Mouse (Mus musculus) kidney, embryonic 15.5 days (tissue): Measurements from ENCODE around the gene Mybpc2. TPM values are rescaled to one million over a fixed set of nuclear protein-coding genes. Genes with fewer than 3 reads are reported as not detected.
A peak's percentile ranks its signal among the peaks of the same experiment; 100 is the strongest.

Source experiments
- ATAC-seq: fragments of 200-750 bp; cut with Nextera tagmentation; replicated peaks from 2 replicates; pipeline ENCODE4 v1.8.0; 2017; ENCODE audit warnings: moderate TSS enrichment; ENCODE audit not compliant: low FRiP score
- H3K27ac ChIP-seq: fragments of 300-500 bp; sonication (generic); 2 replicates; pipeline ENCODE4 v1.5.1; 2015; ENCODE audit warnings: mild to moderate bottlenecking, inconsistent platforms
- H3K27me3 ChIP-seq: fragments of 300-500 bp; sonication (generic); 2 replicates; pipeline ENCODE4 v1.6.1; 2015; ENCODE audit warnings: inconsistent platforms
- H3K36me3 ChIP-seq: fragments of 300-500 bp; sonication (generic); 2 replicates; pipeline ENCODE4 v1.6.1; 2015; ENCODE audit warnings: inconsistent platforms
- H3K4me1 ChIP-seq: fragments of 300-500 bp; sonication (generic); 2 replicates; pipeline ENCODE4 v1.6.1; 2015; ENCODE audit warnings: inconsistent platforms
- H3K4me2 ChIP-seq: fragments of 300-500 bp; sonication (generic); 2 replicates; pipeline ENCODE4 v1.6.1; 2015; ENCODE audit warnings: moderate library complexity, mild to moderate bottlenecking, inconsistent platforms
- H3K4me3 ChIP-seq: fragments of 300-500 bp; sonication (generic); replicated peaks from 2 replicates; pipeline ENCODE4 v1.5.1; 2015; ENCODE audit warnings: mild to moderate bottlenecking, inconsistent platforms
- H3K9ac ChIP-seq: fragments of 300-500 bp; sonication (generic); 2 replicates; pipeline ENCODE4 v1.6.1; 2015; ENCODE audit warnings: mild to moderate bottlenecking, inconsistent platforms
- H3K9me3 ChIP-seq: fragments of 300-500 bp; sonication (generic); replicated peaks from 2 replicates; pipeline ENCODE4 v1.6.1; 2016; ENCODE audit warnings: inconsistent platforms
- WGBS: fragments of 180-500 bp; shearing (Covaris S2); methylation state at CpG from one replicate; pipeline ENCODE4 v1.1.7; 2015; ENCODE audit warnings: mixed read lengths; 5-methylcytosine and 5-hydroxymethylcytosine counted together
- polyA plus RNA-seq: library from polyadenylated mRNA; unstranded; fragments of >200 nt; fragmentation: Nextera tagmentation; extraction: Ambion mirVana; gene quantifications from 2 replicates; pipeline ENCODE4 v1.2.1, GENCODE M21; 2015

The Mybpc2 gene
- polyA plus RNA-seq, 1 experiment from 2014 or later, result 0.16 TPM

DNA sequence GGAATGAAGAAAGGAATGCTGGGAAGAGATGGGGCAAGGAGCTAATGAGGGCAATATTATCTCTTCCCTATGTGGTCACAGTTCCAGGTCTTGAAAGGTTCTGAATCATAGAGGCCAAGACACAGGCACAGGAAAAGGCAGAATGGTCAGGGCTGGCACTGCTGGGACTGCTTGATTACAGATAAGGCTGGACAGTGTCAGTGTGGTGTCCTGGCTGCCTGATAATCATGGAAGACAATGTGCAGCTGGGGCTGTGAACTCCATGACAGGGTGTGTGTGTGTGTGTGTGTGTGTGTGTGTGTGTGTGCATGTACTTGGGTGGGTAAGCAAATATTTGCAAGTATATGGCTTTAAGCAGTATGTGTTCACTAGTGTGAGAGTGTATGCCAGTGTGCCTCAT is 17.0 kb downstream of the Mybpc2 start:
- Histone ChIP-seq H3K9ac (no peak overlapping the region), H3K9me3 (no peaks in the 10 kb centered on the region), H3K4me3 (no peak overlapping the region), H3K27me3 (peaks cover 22% of the 10 kb centered on the region), H3K36me3 (no peaks in the 10 kb centered on the region), H3K27ac (no peak overlapping the region), H3K4me2 (no peak overlapping the region), H3K4me1 (no peaks in the 10 kb centered on the region)
- no peak for ATAC-seq

DNA sequence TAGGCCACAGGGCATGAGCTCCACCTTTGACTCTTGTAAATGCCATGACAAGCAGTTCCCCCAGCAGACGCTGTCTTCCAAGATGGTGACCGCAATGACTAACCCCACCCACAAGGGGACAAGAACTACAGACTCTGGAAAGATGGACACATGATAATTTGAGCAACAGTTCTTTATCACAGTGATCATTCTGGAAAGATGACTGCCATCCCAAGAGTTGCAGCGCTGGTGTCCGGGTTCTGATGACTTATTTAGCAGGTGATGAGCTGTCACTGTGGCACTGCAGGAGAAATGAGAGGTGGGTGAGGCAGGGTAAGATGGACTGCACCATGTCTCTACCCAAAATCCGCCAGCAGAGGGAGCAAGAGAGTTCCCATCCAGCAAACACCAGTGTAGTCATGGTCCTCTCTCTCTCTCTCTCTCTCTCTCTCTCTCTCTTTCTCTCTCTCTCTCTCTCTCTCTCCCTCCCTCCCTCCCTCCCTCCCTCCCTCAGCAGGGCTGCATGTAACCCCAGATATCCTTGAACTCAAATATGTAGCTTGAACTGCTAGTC is 22.8 kb downstream of the Mybpc2 start:
- Histone ChIP-seq H3K27ac (no peak overlapping the region), H3K4me3 (no peak overlapping the region), H3K9ac (no peak overlapping the region), H3K4me1 (peaks cover 8% of the 10 kb centered on the region; the same call in 1 of the 2 replicates), H3K9me3 (no peaks in the 10 kb centered on the region), H3K4me2 (no peak overlapping the region), H3K36me3 (no peaks in the 10 kb centered on the region), H3K27me3 (peaks cover 5% of the 10 kb centered on the region; the same call in 1 of the 2 replicates)
- 36% methylated on average over 5 of the region's 5 CpGs for WGBS
- no peak for ATAC-seq

DNA sequence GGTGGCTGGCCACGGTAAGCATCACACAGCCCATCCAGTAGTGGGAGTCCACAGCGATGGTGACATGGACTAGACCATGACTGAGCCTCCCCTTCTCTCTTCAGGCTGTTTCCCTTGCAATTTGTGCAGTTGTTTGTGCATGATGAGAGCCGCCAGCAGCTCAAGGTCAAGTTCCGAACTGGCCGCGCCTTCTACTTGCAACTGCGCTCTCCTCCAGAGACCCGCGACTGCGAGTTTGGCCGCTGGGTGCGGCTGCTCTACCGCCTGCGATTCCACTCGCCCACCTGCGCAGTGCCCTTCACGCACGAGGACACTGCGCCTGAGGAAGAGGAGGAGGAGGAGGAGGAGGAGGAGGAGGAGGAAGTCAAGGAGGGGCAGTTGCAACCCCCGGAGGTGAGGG is 24.4 kb downstream of the Mybpc2 start:
- no peak overlapping the region for H3K4me3 ChIP-seq
- WGBS, result 57% methylated on average over 20 of the region's 20 CpGs
- no peak for ATAC-seq

DNA sequence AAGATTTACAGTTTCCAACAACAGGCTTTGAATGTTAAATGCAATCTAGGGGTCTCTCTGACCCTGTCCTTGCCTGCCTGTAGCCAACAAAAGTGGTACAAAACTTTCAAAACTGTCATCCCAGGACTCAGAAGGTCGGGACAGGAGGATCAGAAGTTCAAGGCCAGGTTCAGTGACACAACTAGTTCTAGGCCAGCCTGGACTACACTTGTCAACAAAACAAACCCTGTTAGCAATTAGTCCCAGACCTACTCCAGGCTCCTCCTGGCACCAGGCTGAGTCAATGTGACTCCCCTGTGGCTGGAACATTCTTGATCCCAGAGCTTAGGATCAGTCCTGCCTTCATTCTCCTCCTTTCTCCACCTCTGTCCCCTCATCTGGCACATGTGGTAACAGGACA is 25.5 kb downstream of the Mybpc2 start:
- Histone ChIP-seq H3K4me1 (peaks cover 22% of the 10 kb centered on the region), H3K9me3 (no peaks in the 10 kb centered on the region), H3K27ac (no peak overlapping the region), H3K36me3 (peaks cover 8% of the 10 kb centered on the region), H3K9ac (no peak overlapping the region), H3K4me2 (no peak overlapping the region), H3K27me3 (peaks cover 5% of the 10 kb centered on the region; the same call in 1 of the 2 replicates), H3K4me3 (no peak overlapping the region)
- no peak for ATAC-seq
- 76% methylated on average over 1 of the region's 1 CpGs for WGBS

More for the DNA sequence above, 24.4 kb downstream of the Mybpc2 start:
- peaks cover 5% of the 10 kb centered on the region; the same call in 1 of the 2 replicates for H3K27me3 ChIP-seq
- H3K9me3 ChIP-seq, result no peaks in the 10 kb centered on the region
- H3K27ac ChIP-seq, result no peak overlapping the region
- peaks cover 17% of the 10 kb centered on the region for H3K4me1 ChIP-seq
- no peaks in the 10 kb centered on the region for H3K36me3 ChIP-seq
- H3K9ac ChIP-seq, result no peak overlapping the region
- H3K4me2 ChIP-seq, result no peak overlapping the region

DNA sequence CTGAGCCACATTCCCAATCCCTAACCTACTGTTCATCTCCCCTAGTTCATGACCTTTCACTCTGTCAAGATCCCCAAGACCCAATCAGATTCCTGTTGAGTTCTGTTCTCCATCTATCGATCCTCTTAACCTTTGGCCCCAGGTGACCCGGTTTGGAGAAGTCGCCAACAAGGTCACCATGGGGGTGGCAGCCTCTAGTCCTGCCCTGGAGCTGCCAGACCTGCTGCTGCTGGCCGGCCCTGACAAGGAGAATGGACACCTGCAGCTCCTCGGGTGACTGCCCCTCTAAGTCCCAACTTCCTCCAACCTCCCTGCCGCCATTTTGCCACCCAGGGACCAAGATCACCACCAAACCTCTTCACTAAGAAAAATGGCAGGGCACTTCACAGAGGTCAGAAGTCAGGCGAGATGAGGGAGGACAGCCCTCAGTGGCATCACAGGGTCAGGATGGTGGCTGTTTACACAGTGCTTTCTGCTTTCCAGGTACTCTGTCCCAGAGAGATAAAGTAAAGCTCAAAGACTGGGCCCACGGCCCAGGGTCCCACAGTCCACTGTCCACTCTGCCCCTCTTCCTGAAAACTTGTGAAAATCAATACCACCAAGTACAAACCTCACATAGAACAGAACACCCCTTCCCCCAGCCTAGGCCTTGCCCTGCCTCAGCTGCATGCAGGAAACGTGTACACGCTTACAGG is 26.9 kb downstream of the Mybpc2 start:
- H3K4me3 ChIP-seq, result peak overlapping the region; percentile 81

DNA sequence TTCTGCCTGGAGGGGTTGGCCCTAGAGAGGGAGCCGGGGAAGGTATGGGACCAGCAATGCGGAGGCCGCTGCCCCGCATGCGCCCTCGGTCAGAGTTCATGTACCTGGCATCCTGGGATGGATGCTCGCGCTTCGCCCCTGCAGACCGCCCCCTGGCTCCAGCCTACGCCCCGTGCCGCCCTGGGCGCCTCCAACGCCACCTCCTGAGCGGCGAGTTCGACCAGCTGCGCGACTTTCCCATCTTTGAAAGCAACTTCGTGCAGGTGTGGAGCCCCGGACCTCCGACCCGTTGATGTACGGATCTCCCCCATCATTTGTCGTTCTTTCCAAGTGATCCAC is 27.7 kb downstream of the Mybpc2 start:
- Histone ChIP-seq H3K36me3 (peaks cover 25% of the 10 kb centered on the region), H3K4me1 (peaks cover 22% of the 10 kb centered on the region), H3K4me2 (peak overlapping the region; percentile 95), H3K27me3 (peaks cover 5% of the 10 kb centered on the region; the same call in 1 of the 2 replicates), H3K4me3 (peak overlapping the region; percentile 81), H3K9me3 (no peaks in the 10 kb centered on the region), H3K9ac (peak overlapping the region; percentile 86), H3K27ac (peak overlapping the region; percentile 98)
- 2% methylated on average over 20 of the region's 26 CpGs for WGBS
- no peak; the same call in 1 of the 2 replicates for ATAC-seq

More for the DNA sequence above, 26.9 kb downstream of the Mybpc2 start:
- no peak for ATAC-seq
- 85% methylated on average over 10 of the region's 10 CpGs for WGBS
- Histone ChIP-seq H3K27ac (no peak overlapping the region), H3K36me3 (peaks cover 17% of the 10 kb centered on the region), H3K9ac (no peak overlapping the region), H3K4me1 (peaks cover 22% of the 10 kb centered on the region), H3K4me2 (peak overlapping the region; percentile 95), H3K9me3 (no peaks in the 10 kb centered on the region), H3K27me3 (peaks cover 5% of the 10 kb centered on the region; the same call in 1 of the 2 replicates)

DNA sequence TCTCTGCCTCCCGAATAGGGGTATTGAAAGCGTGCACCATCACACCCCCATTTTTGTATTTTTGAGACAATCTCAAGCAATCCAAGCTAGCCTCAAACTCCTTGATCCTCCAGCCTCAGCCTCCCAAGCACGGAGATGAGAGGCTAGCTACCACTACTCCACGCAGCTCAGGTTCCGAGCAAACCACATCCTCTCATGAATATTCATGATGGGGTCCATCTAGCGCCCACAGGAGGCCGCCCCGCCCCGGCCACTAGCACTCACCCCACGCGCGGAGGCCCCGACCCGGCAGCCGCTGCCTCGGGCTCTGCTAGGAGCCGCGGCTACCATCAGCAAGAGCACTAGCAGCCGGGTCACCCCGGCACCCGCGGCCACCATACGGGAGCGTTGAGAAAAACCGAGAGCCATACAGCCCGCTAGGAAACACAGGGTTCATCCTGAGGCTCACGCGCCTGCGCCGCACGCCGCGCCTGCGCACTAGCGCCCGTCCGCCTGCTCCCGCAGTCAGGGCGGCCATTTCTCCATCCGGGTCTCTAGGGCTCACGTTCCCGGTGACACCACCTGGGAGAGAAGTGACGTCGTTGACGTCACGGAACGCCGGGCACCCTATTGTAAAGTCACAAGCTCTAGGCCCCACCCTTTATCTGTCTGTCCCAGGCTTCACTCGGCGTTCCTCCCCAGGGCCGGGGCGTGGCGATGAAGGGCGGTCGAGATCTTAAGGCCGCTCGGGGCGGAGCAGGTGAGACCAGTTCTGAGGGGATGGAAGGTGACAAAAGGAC is 28.3 kb downstream of the Mybpc2 start, which contains the start of the genes Emc10 and Fam71e1:
TSS of gene Emc10 (minus strand) at position 538 of the 779 bp plus-strand sequence.
TSS of gene Fam71e1 (plus strand) at position 590 of the 779 bp plus-strand sequence.
- Histone ChIP-seq H3K4me3 (peak within 1 kb of the TSS; percentile 81), H3K4me2 (peak within 1 kb of the TSS; percentile 95), H3K27ac (peak within 1 kb of the TSS; percentile 98), H3K36me3 (peaks cover 30% of the 10 kb centered on the region), H3K27me3 (peaks cover 5% of the 10 kb centered on the region; the same call in 1 of the 2 replicates), H3K4me1 (peaks cover 22% of the 10 kb centered on the region), H3K9me3 (no peaks in the 10 kb centered on the region), H3K9ac (peak within 1 kb of the TSS; percentile 86)
- peak; percentile 97 for ATAC-seq
- WGBS, result 1% methylated on average over 58 of the region's 58 CpGs

DNA sequence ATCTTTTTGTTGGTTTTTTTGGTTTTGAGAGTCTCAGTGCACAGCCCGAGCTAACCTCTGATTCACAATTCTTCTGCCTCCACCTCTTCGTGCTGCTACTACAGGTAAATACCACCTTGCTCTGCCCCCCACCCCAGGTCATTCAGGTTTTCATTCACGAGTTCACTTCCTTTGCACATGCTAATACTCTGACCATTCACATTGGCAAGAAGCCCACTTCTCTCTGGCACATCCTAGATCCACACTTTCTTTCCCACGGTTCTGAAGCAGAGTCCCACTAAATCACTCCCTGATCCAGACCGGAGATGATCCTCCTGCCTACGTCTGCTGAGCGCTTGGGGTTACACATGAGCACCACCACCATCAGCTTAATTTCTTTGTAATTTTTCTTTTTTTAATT is 29.4 kb downstream of the Mybpc2 start:
- Histone ChIP-seq H3K36me3 (peaks cover 41% of the 10 kb centered on the region), H3K27ac (no peak overlapping the region), H3K4me3 (peak overlapping the region; percentile 81; the same call in 1 of the 2 replicates), H3K4me2 (peak overlapping the region; percentile 95), H3K27me3 (no peaks in the 10 kb centered on the region; the same call in 1 of the 2 replicates), H3K4me1 (peaks cover 22% of the 10 kb centered on the region), H3K9ac (peak overlapping the region; percentile 86; the same call in 1 of the 2 replicates), H3K9me3 (no peaks in the 10 kb centered on the region)
- WGBS, result 80% methylated on average over 7 of the region's 7 CpGs
- ATAC-seq, result no peak

DNA sequence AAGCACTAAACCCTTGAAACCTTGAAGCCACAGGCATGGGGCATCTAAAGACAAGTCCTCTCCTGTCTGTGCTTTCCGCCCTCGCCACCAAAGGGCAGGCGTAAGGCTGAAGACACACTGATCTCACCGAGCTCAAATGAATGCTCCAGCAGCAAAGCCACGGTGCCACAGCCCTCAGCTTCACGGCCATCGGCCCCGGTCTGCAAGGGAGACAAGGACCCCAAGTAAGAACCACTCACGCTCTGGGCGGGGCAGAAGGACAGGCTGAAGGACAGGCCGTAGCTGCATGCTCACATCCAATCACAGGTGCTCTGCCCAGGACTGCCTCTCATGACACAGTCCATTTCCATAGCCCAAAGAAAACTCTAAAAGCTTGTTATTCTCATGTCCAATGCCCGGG is 29.8 kb downstream of the Mybpc2 start:
- peaks cover 45% of the 10 kb centered on the region for H3K36me3 ChIP-seq
- H3K27ac ChIP-seq, result no peak overlapping the region
- H3K27me3 ChIP-seq, result no peaks in the 10 kb centered on the region
- H3K9ac ChIP-seq, result no peak overlapping the region
- no peak for ATAC-seq
- H3K4me1 ChIP-seq, result peaks cover 22% of the 10 kb centered on the region
- WGBS, result 93% methylated on average over 12 of the region's 12 CpGs
- peak overlapping the region; percentile 95; the same call in 1 of the 2 replicates for H3K4me2 ChIP-seq
- no peaks in the 10 kb centered on the region for H3K9me3 ChIP-seq
- no peak overlapping the region for H3K4me3 ChIP-seq

DNA sequence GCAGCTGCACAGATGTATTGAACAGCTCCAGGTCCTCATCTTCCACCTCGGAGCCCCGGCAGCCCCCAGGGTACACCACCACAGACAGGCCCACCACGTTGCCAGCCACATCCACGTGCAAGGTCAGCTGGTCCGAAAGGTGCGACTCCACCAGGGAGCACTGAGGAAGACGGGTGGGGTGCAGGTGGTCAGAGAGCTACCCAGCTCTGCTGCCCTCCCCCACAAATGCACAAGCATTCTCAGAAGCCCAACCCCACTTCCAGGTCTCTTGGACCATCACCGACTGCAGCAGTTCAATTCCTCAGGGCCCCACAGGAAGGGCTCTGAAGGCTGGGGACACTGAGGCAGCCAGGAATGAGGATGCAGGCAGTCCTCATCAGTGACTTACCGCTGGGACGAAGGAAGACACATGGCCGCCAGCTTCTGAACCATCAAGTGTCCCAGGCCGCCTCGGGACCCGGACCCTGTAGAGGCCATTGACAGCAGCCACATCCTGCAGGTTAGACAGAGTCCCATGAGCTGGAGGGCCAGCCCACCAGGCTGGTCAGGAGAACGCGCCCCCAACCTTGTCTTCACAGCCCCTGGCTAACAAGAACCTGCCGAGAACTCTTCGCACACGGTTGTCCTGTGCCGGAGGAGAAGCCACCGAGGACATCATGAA is 32.2 kb downstream of the Mybpc2 start:
- Histone ChIP-seq H3K27me3 (no peaks in the 10 kb centered on the region), H3K4me2 (no peak overlapping the region), H3K9ac (no peak overlapping the region), H3K27ac (no peak overlapping the region), H3K36me3 (peaks cover 55% of the 10 kb centered on the region), H3K4me3 (no peak overlapping the region), H3K4me1 (peaks cover 20% of the 10 kb centered on the region), H3K9me3 (no peaks in the 10 kb centered on the region)
- WGBS, result 92% methylated on average over 21 of the region's 21 CpGs
- ATAC-seq, result no peak

DNA sequence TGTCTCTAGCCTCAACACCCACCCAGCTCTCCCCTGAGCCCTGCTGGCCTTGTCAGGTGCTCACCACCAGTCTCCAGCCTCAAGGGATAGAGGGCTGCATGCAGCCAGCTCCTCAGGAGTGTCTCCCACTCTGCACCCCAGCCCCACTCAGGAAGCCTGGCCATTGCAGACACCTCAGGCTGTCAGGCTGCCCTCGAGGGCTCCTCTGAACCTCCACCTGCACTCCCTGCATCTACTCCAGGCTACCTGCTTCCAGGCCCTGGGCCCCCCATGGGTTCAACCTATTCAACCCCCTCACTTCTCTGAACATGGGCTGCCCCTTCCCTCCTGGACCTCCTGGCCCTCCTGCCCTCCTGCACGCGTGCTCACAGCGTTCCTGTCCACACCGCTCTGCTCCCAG is 33.1 kb downstream of the Mybpc2 start:
- Histone ChIP-seq H3K9me3 (no peaks in the 10 kb centered on the region), H3K36me3 (peaks cover 55% of the 10 kb centered on the region), H3K27ac (no peak overlapping the region), H3K4me1 (peaks cover 14% of the 10 kb centered on the region), H3K27me3 (no peaks in the 10 kb centered on the region), H3K9ac (no peak overlapping the region), H3K4me2 (no peak overlapping the region), H3K4me3 (no peak overlapping the region)
- no peak for ATAC-seq
- 96% methylated on average over 5 of the region's 5 CpGs for WGBS
